8 mouse cellular contexts compared by ENCODE assay signal in the genomic region with DNA sequence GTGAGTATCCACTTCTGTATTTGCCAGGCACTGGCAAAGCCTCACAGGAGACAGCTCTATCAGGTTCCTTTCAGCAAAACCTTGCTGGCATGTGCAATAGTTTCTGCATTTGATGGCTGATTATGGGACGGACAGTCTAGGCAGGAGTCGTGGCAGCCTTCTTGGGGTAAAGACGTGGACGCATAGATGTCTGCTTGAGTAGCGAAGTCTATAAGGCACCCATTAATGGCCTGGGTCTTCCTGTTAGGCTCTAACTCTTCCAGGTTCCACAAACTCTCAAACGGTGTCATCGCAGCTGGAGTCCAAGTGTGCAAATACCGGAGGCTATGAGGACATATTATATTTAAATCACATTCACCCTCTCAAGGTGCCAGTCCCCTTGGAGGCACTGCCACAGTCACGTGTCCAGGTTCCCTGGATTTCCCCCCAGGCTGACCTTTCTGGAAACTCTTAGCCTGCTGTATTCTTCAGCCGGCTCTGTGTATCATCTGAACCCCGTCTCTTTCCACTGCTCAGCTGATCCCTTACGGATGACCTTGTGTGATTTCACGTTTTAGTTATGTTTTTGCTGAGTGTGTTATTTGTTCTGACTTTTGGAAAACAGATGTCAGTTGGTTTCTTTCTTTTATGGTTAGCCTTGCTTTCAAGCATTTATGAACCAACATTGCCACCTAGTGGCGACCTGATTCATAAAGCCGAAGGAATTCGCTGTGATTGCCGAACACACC.
DNase-seq lines count a peak whose midpoint lies in the region; ATAC-seq lines count a peak whose summit lies in the region.

No protein-coding gene starts in this region.

- peak; percentile 46 for ATAC-seq in activated CD4-positive, CD25-positive, alpha-beta regulatory T cell, adult 4 months
- ATAC-seq in hindbrain, embryonic 15.5 days (ENCODE audit: low FRiP score, low read depth) = peak; percentile 72
- peak; percentile 83 for ATAC-seq in megakaryocyte progenitor cell, adult 5-6 weeks (replicated peaks; ENCODE audit: poor library complexity)

- 0 out of 2 replicates have a peak overlapping the region, but pooled peaks have one; percentile 19 for H3K4me3 ChIP-seq in hindbrain, embryonic 15.5 days

- no peak overlapping the region for H3K9ac ChIP-seq in hindbrain, embryonic 15.5 days

- 53% methylated on average over 17 of the region's 17 CpGs for WGBS in hindbrain, embryonic 15.5 days

- H3K4me2 ChIP-seq in hindbrain, embryonic 15.5 days = peak overlapping the region; percentile 51

- DNase-seq in cerebellum, postnatal 14 days = peak; percentile 88 to 91
- DNase-seq in frontal cortex, postnatal 36 days (ENCODE audit: low spot score in 2 of 2) = peak; percentile 68 to 89
- peak; percentile 75 to 87 for DNase-seq in layer of hippocampus, postnatal 14 days (ENCODE audit: low spot score in 2 of 2)
- peak; percentile 71 for DNase-seq in right cerebral cortex, postnatal 25 days
- peak; percentile 46 for DNase-seq in yolk sac, embryonic 10.5 days (ENCODE audit: low spot score)

- H3K9me3 ChIP-seq in hindbrain, embryonic 15.5 days = no peaks in the 10 kb centered on the region

- no peaks in the 10 kb centered on the region for H3K36me3 ChIP-seq in hindbrain, embryonic 15.5 days

- no peak overlapping the region for H3K27ac ChIP-seq in hindbrain, embryonic 15.5 days (replicated peaks)

- H3K27me3 ChIP-seq in hindbrain, embryonic 15.5 days = no peaks in the 10 kb centered on the region

- H3K4me1 ChIP-seq in hindbrain, embryonic 15.5 days (replicated peaks) = 0 out of 2 replicates have a peak, but pooled peaks cover 3% of the 10 kb centered on the region
